Mouse (Mus musculus) heart, embryonic 16.5 days (tissue): ENCODE results near the gene Vwa8. TPM values are rescaled to one million over a fixed set of nuclear protein-coding genes. Genes with fewer than 3 reads are reported as not detected.

Experiments
- ATAC-seq: fragments of 200-750 bp; cut with Nextera tagmentation; replicated peaks from 2 replicates; pipeline ENCODE4 v1.8.0; 2017; ENCODE audit warnings: moderate number of reproducible peaks; ENCODE audit not compliant: insufficient read depth, low FRiP score; ENCODE audit errors: extremely low read depth
- H3K27ac ChIP-seq: fragments of 300-500 bp; sonication (generic); 2 replicates; pipeline ENCODE4 v1.5.1; 2014; ENCODE audit warnings: mild to moderate bottlenecking, low read length, control low read depth, moderate library complexity
- H3K27me3 ChIP-seq: fragments of 300-500 bp; sonication (generic); 2 replicates; pipeline ENCODE4 v1.6.1; 2014; ENCODE audit warnings: low read length, mixed read lengths; ENCODE audit not compliant: control insufficient read depth, insufficient read depth
- H3K36me3 ChIP-seq: fragments of 300-500 bp; sonication (generic); 2 replicates; pipeline ENCODE4 v1.6.1; 2014; ENCODE audit not compliant: control insufficient read depth, insufficient read depth
- H3K4me1 ChIP-seq: fragments of 300-500 bp; sonication (generic); 2 replicates; pipeline ENCODE4 v1.6.1; 2014; ENCODE audit warnings: low read length, mixed read lengths; ENCODE audit not compliant: control insufficient read depth, insufficient read depth
- H3K4me2 ChIP-seq: fragments of 300-500 bp; sonication (generic); 2 replicates; pipeline ENCODE4 v1.6.1; 2014; ENCODE audit warnings: low read depth, mild to moderate bottlenecking, control low read depth, low read length
- H3K4me3 ChIP-seq: fragments of 300-500 bp; sonication (generic); 2 replicates; pipeline ENCODE4 v1.5.1; 2014; ENCODE audit warnings: mild to moderate bottlenecking, control low read depth, low read length
- H3K9ac ChIP-seq: fragments of 300-500 bp; sonication (generic); 2 replicates; pipeline ENCODE4 v1.6.1; 2014; ENCODE audit warnings: low read length, control low read depth
- H3K9me3 ChIP-seq: fragments of 300-500 bp; sonication (generic); replicated peaks from 2 replicates; pipeline ENCODE4 v1.6.1; 2016; ENCODE audit warnings: low read length; ENCODE audit not compliant: control insufficient read depth
- WGBS: fragments of 180-500 bp; shearing (Covaris S2); extraction: QIAGEN DNeasy Blood & Tissue Kit; methylation state at CpG from one replicate; pipeline ENCODE4 v1.1.7; 2014; 5-methylcytosine and 5-hydroxymethylcytosine counted together
- polyA plus RNA-seq: library from polyadenylated mRNA; unstranded; fragments of >200 nt; fragmentation: Nextera tagmentation; extraction: Ambion mirVana; gene quantifications from 2 replicates; pipeline ENCODE4 v1.2.1, GENCODE M21; 2015

Vwa8 gene
- polyA plus RNA-seq, 1 experiment from 2014 or later = 16.9 TPM

GRCm38 (mm10) chr14:79069515-79069914 lies 220.7 kb downstream of the Vwa8 start:
- ATAC-seq = no peak; the same call in 1 of the 2 replicates
- H3K27ac ChIP-seq = no peak overlapping the region
- H3K9me3 ChIP-seq = no peaks in the 10 kb centered on the region
- H3K36me3 ChIP-seq = no peaks in the 10 kb centered on the region
- H3K9ac ChIP-seq = no peak overlapping the region
- no peak overlapping the region for H3K4me2 ChIP-seq
- WGBS = 100% methylated on average over 1 of the region's 1 CpGs
- H3K4me1 ChIP-seq = no peaks in the 10 kb centered on the region
- no peak overlapping the region for H3K4me3 ChIP-seq
- no peaks in the 10 kb centered on the region for H3K27me3 ChIP-seq

- H3K9me3 ChIP-seq = no peaks in the 10 kb centered on the region
- no peaks in the 10 kb centered on the region for H3K27me3 ChIP-seq
- no peak overlapping the region for H3K27ac ChIP-seq
- no peaks in the 10 kb centered on the region for H3K36me3 ChIP-seq
- no peak for ATAC-seq
- no peak overlapping the region for H3K4me3 ChIP-seq
- WGBS = 42% methylated on average over 8 of the region's 8 CpGs
- no peaks in the 10 kb centered on the region for H3K4me1 ChIP-seq
- H3K9ac ChIP-seq = no peak overlapping the region
- no peak overlapping the region for H3K4me2 ChIP-seq
These were observed 225.9 kb downstream of the Vwa8 start for GRCm38 (mm10) chr14:79074786-79075185.

DNA sequence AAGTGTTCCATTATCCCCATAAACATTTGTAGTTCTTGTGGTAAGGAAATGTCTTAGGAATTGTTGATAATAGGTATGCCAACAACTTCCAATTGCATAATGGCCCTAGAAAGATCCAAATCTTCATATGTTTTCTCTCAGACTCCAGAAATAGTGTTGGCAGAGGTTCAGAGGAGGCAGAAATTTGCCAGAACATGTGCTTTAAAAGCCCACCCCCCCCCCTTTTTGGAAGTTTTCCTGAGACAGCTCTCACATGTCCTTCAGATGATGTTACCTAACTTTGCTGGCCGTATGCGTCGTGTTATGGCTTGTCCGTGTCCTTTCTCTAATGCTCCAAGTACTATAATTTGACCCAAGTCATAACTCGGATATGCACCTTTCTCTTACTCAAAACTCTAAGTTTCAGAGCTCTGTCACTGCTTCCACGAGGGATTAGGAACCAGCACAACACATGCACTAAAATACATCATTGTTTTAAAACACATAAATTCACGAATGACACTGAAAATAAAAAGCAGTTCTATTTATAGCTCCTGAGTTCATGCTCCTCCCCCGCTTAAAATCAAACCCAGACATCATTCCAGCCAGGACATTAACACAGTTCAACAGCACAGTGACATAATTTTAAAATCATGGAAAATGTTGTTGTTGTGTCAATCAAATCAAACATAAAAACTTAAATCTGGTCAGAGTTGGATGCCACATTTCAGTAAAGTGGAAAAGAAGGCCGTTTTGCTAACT lies 227.9 kb downstream of the Vwa8 start:
- H3K9ac ChIP-seq = no peak overlapping the region
- no peaks in the 10 kb centered on the region for H3K36me3 ChIP-seq
- no peaks in the 10 kb centered on the region for H3K9me3 ChIP-seq
- H3K4me1 ChIP-seq = no peaks in the 10 kb centered on the region
- no peak for ATAC-seq
- peak overlapping the region; percentile 9; the same call in 1 of the 2 replicates for H3K27ac ChIP-seq
- 63% methylated on average over 9 of the region's 9 CpGs for WGBS
- no peak overlapping the region for H3K4me2 ChIP-seq
- H3K4me3 ChIP-seq = no peak overlapping the region
- H3K27me3 ChIP-seq = no peaks in the 10 kb centered on the region

- no peak for ATAC-seq
- Histone ChIP-seq H3K36me3 (no peaks in the 10 kb centered on the region), H3K4me3 (no peak overlapping the region), H3K27ac (no peak overlapping the region), H3K9me3 (no peaks in the 10 kb centered on the region), H3K9ac (no peak overlapping the region), H3K4me2 (no peak overlapping the region), H3K27me3 (no peaks in the 10 kb centered on the region), H3K4me1 (peaks cover 4% of the 10 kb centered on the region; the same call in 1 of the 2 replicates)
- 51% methylated on average over 7 of the region's 7 CpGs for WGBS
These were observed 234.7 kb downstream of the Vwa8 start for GRCm38 (mm10) chr14:79083573-79083972.

DNA sequence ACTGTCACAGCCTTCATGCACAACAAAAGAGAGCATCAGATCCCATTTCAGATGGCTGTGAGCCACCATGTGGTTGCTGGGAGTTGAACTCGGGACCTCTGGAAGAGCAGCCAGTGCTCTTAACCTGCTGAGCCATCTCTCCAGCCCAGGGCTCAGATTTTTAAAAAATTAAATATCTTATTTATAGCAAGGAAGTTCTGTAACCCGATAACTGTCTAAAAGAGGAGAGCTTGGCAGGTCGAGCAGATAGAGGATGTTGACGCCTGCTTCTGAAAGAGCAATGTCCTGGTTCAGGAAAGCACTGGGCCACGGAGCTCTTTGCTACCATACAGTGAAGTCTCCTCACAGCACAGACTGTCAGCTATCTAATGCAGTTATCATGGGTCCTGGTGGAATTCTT lies 237.2 kb downstream of the Vwa8 start:
- 62% methylated on average over 5 of the region's 5 CpGs for WGBS
- Histone ChIP-seq H3K4me2 (no peak overlapping the region), H3K9me3 (no peaks in the 10 kb centered on the region), H3K36me3 (no peaks in the 10 kb centered on the region), H3K27me3 (no peaks in the 10 kb centered on the region), H3K27ac (no peak overlapping the region), H3K9ac (no peak overlapping the region), H3K4me1 (peaks cover 16% of the 10 kb centered on the region), H3K4me3 (no peak overlapping the region)
- ATAC-seq = no peak

DNA sequence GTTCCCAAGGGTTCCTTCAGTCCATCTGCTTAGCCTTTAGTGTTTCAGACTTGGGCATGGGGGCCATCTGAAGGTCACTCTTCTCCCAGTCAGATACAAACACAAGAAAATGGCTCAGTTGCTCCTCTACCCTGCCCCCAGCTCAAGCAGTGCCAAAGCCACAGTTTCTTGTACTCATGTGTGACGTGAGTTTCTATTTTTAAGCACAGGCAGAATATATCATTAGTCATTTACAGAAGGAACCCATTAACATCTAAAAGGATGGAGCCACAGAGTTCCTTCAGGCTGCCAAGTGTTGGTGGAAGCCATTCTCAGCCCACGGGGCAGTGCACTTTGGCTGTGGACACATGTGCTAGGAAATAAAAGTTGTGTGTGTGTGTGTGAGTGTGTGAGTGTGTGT lies 240.6 kb downstream of the Vwa8 start:
- Histone ChIP-seq H3K4me3 (no peak overlapping the region), H3K4me2 (no peak overlapping the region), H3K9me3 (peaks cover 2% of the 10 kb centered on the region), H3K9ac (0 out of 2 replicates have a peak overlapping the region, but pooled peaks have one; percentile 20), H3K36me3 (peaks cover 5% of the 10 kb centered on the region), H3K27me3 (no peaks in the 10 kb centered on the region), H3K4me1 (peaks cover 12% of the 10 kb centered on the region), H3K27ac (peak overlapping the region; percentile 76)
- WGBS = 15% methylated on average over 2 of the region's 2 CpGs
- ATAC-seq = peak; percentile 90

DNA sequence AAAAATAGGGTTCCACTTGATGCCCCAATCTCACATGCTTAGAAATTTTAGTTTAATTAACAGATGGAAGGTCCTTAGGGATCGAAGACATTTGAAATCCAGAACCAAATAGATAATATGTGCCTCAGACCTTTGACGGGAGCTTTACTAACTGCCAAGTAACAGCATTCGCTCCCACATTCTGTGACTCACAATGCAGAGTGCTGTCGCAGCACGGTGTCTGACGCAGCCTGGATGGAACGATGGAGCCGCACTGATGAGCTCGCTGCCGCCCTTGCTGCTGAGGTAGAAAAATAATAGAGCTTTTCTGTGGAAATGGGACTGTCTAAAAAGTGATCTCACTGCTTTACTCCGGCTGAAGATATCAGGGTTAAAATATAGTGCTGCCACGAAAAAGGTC lies 248.3 kb downstream of the Vwa8 start:
- Histone ChIP-seq H3K36me3 (peaks cover 7% of the 10 kb centered on the region), H3K4me3 (no peak overlapping the region), H3K27me3 (no peaks in the 10 kb centered on the region), H3K4me1 (0 out of 2 replicates have a peak, but pooled peaks cover 3% of the 10 kb centered on the region), H3K4me2 (no peak overlapping the region), H3K9ac (no peak overlapping the region), H3K27ac (no peak overlapping the region), H3K9me3 (peaks cover 4% of the 10 kb centered on the region)
- no peak for ATAC-seq
- WGBS = 89% methylated on average over 12 of the region's 12 CpGs

GRCm38 (mm10) chr14:79106655-79107515 lies 258.0 kb downstream of the Vwa8 start:
- no peaks in the 10 kb centered on the region for H3K27me3 ChIP-seq
- peaks cover 3% of the 10 kb centered on the region; the same call in 1 of the 2 replicates for H3K36me3 ChIP-seq
- ATAC-seq = peak; percentile 45; the same call in 1 of the 2 replicates
- no peak overlapping the region for H3K9ac ChIP-seq
- peak overlapping the region; percentile 34 for H3K4me2 ChIP-seq
- H3K27ac ChIP-seq = no peak overlapping the region
- H3K4me1 ChIP-seq = peaks cover 8% of the 10 kb centered on the region
- H3K9me3 ChIP-seq = no peaks in the 10 kb centered on the region
- WGBS = 30% methylated on average over 14 of the region's 14 CpGs
- H3K4me3 ChIP-seq = no peak overlapping the region

GRCm38 (mm10) chr14:79109375-79109774 lies 260.5 kb downstream of the Vwa8 start:
- Histone ChIP-seq H3K4me3 (no peak overlapping the region), H3K4me1 (no peaks in the 10 kb centered on the region), H3K36me3 (peaks cover 3% of the 10 kb centered on the region; the same call in 1 of the 2 replicates), H3K4me2 (no peak overlapping the region), H3K9me3 (no peaks in the 10 kb centered on the region), H3K9ac (no peak overlapping the region), H3K27ac (no peak overlapping the region), H3K27me3 (no peaks in the 10 kb centered on the region)
- no peak for ATAC-seq
- 32% methylated on average over 1 of the region's 1 CpGs for WGBS
